Mouse (Mus musculus) lung, adult 2 months (tissue): Measurements from ENCODE around the gene Fth1. TPM values are rescaled to one million over a fixed set of nuclear protein-coding genes. Genes with fewer than 3 reads are reported as not detected.

Experiments used
- DNase-seq: peaks from one replicate; pipeline ENCODE4 v3.0.0; 2022
- H3K4me1 ChIP-seq: fragments of 200-500 bp; 2 replicates; pipeline ENCODE4 v1.6.1; 2011; ENCODE audit warnings: low read length; ENCODE audit not compliant: control insufficient read depth, insufficient read depth
- H3K4me3 ChIP-seq: fragments of 200-500 bp; replicated peaks from 2 replicates; pipeline ENCODE3; 2011; ENCODE audit warnings: low read depth, mild to moderate bottlenecking, control low read depth, low read length; ENCODE audit errors: extremely low read depth
- CTCF ChIP-seq: fragments of 200-500 bp; IDR thresholded peaks from 2 replicates; pipeline ENCODE4 v1.5.1; 2011; ENCODE audit warnings: mild to moderate bottlenecking, low read length, control low read depth; ENCODE audit not compliant: insufficient read depth
- POLR2A ChIP-seq: fragments of 200-500 bp; IDR thresholded peaks from 2 replicates; pipeline ENCODE4 v1.6.1; 2011; ENCODE audit warnings: low read depth, mild to moderate bottlenecking, control low read depth, low read length, borderline replicate concordance; ENCODE audit errors: extremely low read depth
- whole genome bisulfite sequencing: fragments of 180-500 bp; shearing (Covaris S2); methylation state at CpG from one replicate; pipeline ENCODE4 v1.1.7; 2018; 5-methylcytosine and 5-hydroxymethylcytosine counted together
- polyA plus RNA-seq: library from polyadenylated mRNA; depleted of rRNA; stranded (reverse); fragments of >200 nt; gene quantifications from 2 replicates; pipeline ENCODE4 v1.2.3, GENCODE M21; 2012

The Fth1 gene
- polyA plus RNA-seq, 1 experiment: 4,642 TPM

DNA sequence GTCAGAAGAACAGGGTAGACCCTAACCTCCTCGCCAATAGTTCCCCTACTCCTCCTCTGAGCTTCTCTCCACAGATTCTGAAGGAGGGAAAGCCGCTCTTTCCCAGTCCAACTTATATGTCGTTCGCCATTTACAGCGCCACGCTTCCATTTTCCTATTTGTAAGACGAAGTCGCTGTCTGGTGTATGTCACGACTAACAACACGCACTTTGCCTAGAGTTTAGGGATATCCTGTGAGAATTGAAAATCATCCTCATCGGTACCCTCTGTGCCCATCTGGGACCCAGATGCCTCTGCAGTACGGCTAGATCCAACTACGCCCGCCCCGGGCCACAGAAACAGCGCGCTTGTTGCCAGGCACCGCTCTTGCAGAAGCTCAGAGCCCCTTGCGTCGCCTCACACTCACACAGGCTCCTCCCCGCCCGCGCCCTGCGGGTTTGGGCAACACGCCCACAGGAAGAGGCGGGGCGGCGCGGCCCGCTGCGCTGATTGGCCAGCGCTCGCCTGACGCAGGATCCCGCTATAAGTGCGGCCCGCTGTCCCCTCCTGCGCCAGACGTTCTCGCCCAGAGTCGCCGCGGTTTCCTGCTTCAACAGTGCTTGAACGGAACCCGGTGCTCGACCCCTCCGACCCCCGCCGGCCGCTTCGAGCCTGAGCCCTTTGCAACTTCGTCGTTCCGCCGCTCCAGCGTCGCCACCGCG is 1.9 kb downstream of the Fth1 start:
- H3K4me1 ChIP-seq: peaks cover 19% of the 10 kb centered on the region
- H3K4me3 ChIP-seq: peak overlapping the region; percentile 87
- TF ChIP-seq POLR2A: peak; percentile 93
- no peak for TF ChIP-seq CTCF
- peak; percentile 95 for DNase-seq
- 1% methylated on average over 59 of the region's 59 CpGs for WGBS

DNA sequence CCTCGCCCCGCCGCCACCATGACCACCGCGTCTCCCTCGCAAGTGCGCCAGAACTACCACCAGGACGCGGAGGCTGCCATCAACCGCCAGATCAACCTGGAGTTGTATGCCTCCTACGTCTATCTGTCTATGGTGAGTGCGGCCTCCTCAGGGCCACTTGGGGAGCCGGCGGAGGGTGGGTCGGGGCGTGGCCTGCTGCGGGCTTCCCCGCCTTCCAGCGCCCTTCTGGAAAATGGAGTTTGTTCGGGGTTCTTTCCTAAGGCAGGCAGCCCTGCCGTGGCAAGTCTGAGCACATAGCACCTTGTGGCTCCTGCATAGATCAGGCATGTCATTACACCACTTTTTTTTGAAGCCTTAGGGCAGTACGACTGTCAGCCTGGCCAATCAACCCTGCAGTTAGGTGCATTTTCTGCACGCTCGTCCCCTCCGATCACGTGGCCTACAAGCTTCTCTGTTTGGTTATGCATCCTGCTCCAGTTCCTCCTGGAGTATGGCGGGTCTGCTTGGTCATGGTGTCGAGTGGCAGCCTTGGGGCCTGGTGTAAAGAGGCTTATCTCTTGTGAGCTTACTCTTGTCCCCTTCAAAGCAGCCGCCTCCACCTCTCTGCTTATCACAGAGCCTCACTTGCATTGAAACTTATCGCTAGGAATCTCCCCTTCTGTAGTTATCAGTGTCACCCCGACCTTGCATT is 2.6 kb downstream of the Fth1 start:
- under 1% methylated on average over 31 of the region's 31 CpGs for WGBS
- Histone ChIP-seq H3K4me3 (peak overlapping the region; percentile 87), H3K4me1 (peaks cover 18% of the 10 kb centered on the region)
- DNase-seq: peak; percentile 75
- TF ChIP-seq POLR2A: peak; percentile 59; the same call in 1 of the 2 replicates
- no peak for TF ChIP-seq CTCF

DNA sequence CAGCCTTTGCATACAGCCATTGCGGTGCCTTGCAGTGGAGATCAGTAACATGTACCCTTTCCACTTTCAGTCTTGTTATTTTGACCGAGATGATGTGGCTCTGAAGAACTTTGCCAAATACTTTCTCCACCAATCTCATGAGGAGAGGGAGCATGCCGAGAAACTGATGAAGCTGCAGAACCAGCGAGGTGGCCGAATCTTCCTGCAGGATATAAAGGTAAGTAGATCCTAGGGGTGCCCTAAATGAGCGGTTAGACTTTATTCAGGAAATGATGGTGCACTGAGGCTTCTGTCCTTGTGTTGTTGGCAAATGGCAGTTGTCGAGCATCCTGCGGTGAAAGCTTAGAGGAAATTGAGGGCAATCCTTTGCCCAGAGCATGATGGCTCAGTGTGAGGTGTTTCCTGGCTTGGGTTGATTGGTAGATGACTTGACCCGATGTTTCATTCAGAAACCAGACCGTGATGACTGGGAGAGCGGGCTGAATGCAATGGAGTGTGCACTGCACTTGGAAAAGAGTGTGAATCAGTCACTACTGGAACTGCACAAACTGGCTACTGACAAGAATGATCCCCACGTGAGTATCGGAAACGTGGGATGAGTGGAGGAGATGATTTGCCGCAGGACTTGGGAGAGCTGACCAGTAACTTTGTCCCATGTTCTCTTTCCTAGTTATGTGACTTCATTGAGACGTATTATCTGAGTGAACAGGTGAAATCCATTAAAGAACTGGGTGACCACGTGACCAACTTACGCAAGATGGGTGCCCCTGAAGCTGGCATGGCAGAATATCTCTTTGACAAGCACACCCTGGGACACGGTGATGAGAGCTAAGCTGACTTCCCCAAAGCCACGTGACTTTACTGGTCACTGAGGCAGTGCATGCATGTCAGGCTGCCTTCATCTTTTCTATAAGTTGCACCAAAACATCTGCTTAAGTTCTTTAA is 4.0 kb downstream of the Fth1 start:
- Histone ChIP-seq H3K4me3 (peak overlapping the region; percentile 87), H3K4me1 (peaks cover 11% of the 10 kb centered on the region; the same call in 1 of the 2 replicates)
- TF ChIP-seq POLR2A (no peak), CTCF (no peak)
- DNase-seq: no peak
- 64% methylated on average over 20 of the region's 20 CpGs for WGBS

DNA sequence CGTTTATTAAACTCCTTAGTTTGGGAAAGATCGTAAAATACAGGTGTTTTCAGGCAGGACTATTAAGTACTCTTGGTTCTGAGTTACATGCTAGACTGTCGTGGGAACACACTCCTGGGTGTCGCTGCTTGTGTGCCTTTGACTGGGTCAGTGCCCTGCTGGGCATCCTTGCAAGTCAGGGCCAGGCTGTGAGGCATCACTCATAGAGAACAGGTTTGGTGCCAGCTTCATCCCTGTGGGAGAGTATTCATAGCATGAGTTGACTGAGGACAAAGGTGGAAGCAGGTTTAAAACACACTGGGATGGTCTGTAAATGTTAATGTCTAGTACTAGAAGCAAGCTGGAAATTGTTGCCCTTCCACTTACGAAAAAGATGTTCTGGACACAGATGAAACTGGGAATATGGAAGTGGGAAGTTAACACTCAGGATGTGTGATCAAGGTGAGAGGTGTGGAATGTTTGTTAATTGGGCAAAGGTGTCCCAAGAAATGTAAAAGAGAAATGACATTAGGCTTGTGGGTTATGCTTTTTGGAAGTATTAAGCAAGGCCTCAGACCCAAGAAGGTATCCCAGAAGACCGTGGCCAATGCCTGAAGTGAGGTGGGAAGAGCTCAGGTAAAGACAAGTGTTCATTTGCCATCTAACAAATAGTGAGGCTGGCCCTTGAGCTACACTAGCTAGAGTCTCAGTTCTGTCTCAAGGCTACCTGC is 4.9 kb downstream of the Fth1 start:
- H3K4me1 ChIP-seq: peaks cover 11% of the 10 kb centered on the region; the same call in 1 of the 2 replicates
- TF ChIP-seq POLR2A (0 out of 2 replicates have a peak, but pooled peaks have one; percentile 16), CTCF (no peak)
- 85% methylated on average over 6 of the region's 6 CpGs for WGBS
- DNase-seq: no peak
- no peak overlapping the region for H3K4me3 ChIP-seq

DNA sequence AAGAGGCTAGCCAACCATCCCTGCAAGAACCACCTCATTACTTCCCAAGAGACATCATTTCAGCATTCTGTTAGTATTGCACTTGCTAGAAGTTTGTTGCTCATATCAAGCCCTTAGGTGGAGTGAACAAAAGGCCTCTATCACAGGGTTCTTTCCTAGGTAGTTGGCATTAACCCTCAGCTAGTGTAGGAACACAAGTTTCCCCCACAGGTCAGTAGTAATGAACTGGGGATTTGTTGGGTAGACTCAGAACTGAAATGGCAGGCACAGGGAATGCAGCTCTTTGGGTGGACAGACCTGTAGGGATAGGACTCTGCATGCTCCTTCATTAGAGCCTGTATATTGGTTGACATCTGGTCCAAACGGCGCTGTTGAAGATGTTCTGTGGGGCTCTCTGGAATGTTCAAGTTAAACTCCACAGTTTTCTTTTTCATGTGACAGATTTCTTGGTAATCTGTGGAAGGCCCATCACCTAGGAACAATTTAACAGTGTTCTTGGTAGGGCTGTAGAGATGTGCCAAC is 5.6 kb downstream of the Fth1 start:
- 84% methylated on average over 2 of the region's 2 CpGs for WGBS
- DNase-seq: no peak
- Histone ChIP-seq H3K4me1 (peaks cover 11% of the 10 kb centered on the region; the same call in 1 of the 2 replicates), H3K4me3 (no peak overlapping the region)
- TF ChIP-seq CTCF (no peak), POLR2A (no peak)

DNA sequence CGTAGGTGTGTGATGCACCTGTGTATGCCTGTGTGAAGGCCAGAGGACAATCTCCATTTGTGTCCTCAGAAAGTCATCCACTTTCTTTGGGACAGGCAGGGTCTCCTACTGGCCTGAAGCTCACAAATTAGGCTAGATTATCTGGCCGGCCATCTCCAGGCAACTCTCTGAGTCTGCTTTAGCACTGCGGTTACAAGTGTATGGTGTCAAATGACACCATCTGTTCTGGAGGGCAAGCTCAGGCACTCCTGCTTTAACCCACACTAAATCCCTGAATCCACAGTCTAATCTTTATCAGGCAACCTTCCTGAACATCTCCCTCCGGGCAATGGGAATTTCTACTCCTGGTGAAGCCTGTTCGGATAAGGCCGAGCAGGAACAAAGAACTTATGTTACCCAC is 6.8 kb downstream of the Fth1 start:
- 60% methylated on average over 6 of the region's 6 CpGs for WGBS
- Histone ChIP-seq H3K4me1 (peaks cover 11% of the 10 kb centered on the region; the same call in 1 of the 2 replicates), H3K4me3 (no peak overlapping the region)
- TF ChIP-seq POLR2A (no peak), CTCF (no peak)
- DNase-seq: no peak

DNA sequence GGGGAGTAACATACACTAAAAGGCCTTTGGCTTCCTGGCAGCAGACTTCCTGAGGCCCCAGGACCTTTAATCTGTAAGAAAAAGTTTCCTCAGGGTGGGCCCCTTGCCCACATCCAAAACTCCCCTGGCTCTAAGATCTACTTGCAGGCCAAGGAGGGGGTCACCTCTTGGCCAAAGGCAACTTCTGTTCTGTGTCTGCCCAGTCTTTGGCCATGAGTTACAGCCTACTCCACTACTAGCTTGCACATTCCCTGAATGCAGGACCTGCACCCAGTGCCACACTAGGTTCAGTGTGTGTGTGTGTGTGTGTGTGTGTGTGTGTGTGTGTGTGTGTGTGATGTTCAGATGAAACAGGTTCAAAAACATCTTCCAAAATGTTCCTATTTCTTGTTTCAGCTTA is 7.2 kb downstream of the Fth1 start:
- no peak for TF ChIP-seq CTCF
- no peak for TF ChIP-seq POLR2A
- Histone ChIP-seq H3K4me3 (no peak overlapping the region), H3K4me1 (peaks cover 11% of the 10 kb centered on the region)
- DNase-seq: no peak

DNA sequence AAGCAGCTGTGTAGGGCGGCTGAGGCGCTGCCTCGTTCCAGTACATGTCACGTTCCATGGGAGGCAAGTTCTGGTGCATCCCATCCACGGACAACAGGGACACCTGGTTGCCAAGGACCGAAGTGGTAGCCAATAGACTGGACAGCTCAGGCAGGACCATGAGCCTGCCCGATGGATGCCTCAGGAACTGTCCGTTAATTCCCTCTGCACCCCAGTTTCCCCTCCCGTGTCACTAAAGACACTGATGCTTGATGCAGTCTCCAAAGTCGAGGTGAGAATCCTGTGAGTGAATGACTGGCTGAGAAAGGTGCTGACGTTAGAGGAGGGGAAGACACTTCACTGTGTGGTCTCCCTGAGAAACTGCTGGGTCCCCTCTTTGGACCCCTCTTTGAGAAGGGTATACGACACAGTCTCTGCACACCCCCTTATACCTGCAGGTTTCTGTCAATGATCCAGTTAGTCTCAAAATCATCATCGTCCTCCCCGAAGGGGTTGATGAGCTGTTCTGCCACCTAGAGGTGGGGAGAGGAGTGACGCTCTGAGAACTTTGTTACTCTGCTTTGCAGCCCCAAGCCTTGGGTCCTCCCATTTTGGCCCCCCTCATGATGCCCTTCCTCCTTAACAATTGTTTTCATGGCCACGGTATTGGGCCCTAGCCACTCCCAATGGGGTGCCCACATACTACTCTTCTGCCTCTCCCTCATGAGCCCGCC is 8.9 kb downstream of the Fth1 start:
- Histone ChIP-seq H3K4me3 (no peak overlapping the region), H3K4me1 (peaks cover 11% of the 10 kb centered on the region)
- TF ChIP-seq POLR2A: no peak
- TF ChIP-seq CTCF: peak; percentile 83
- WGBS: 55% methylated on average over 17 of the region's 17 CpGs
- DNase-seq: peak; percentile 55
